Mouse (Mus musculus) bone marrow macrophage, adult 2 months (primary cell): ENCODE data around the gene Efna3.
A peak's percentile ranks its signal among the peaks of the same experiment; 100 is the strongest.

Experiments
- CTCF ChIP-seq: IDR thresholded peaks from 2 replicates; pipeline ENCODE4 v1.5.1; 2012; ENCODE audit warnings: low read depth, mild to moderate bottlenecking, low read length, moderate library complexity
- POLR2A ChIP-seq: IDR thresholded peaks from 2 replicates; pipeline ENCODE4 v1.6.1; 2012; ENCODE audit warnings: mild to moderate bottlenecking, low read depth, low read length, borderline replicate concordance

DNA sequence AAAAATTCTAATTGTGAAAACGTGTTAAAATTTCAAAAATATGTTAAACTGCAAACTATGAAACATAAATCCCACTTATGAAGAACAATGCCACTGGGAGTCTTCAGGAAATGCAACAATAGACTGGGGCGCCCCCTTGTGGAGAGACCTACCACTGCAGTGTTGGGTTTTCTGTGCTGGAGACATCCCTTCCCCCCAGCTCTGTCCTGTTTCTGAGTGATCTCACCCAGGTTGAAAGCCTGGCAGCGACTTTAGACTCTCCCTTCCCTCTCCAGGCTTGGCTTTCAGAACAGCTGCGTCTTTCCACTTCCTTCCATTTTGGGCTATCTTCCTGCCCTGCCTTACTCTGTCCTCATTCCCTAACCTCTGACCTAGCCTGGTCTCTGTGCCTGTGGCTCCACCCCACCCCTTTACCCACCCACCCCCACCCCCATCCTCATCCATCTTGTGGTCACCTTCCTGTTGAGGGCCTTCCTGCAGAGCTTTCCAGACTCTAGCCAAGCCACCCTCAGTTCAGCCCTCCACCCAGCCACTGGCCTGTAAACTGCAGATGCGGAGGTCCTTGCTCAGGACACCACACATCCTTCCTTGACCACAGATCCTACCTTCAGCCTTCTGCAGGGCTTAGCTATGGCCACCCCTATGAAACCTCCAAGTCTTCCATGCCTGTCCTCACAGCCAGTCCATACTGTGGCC, 32.2 kb upstream of the Efna3 start:
- TF ChIP-seq POLR2A (no peak), CTCF (peak; percentile 67)
